Mouse (Mus musculus) intestine, embryonic 14.5 days (tissue): ENCODE results near the gene Eif2b1. TPM values are rescaled to one million over a fixed set of nuclear protein-coding genes. Genes with fewer than 3 reads are reported as not detected.

Experiments
- ATAC-seq: fragments of 200-750 bp; cut with Nextera tagmentation; replicated peaks from 2 replicates; pipeline ENCODE4 v1.8.0; 2017; ENCODE audit warnings: low read depth, moderate number of reproducible peaks, moderate TSS enrichment, moderate library complexity; ENCODE audit not compliant: low FRiP score, low TSS enrichment
- DNase-seq: peaks from one replicate; pipeline ENCODE4 v3.0.0-alpha.2; 2018; ENCODE audit warnings: low spot score
- H3K27ac ChIP-seq: fragments of 300-500 bp; sonication (generic); 2 replicates; pipeline ENCODE4 v1.5.1; 2014; ENCODE audit warnings: low read depth, mild to moderate bottlenecking, control low read depth
- H3K27me3 ChIP-seq: fragments of 300-500 bp; sonication (generic); replicated peaks from 2 replicates; pipeline ENCODE4 v1.6.1; 2014; ENCODE audit warnings: low read length, control low read depth; ENCODE audit not compliant: control insufficient read depth, insufficient read depth
- H3K36me3 ChIP-seq: fragments of 300-500 bp; sonication (generic); 2 replicates; pipeline ENCODE4 v1.6.1; 2014; ENCODE audit warnings: low read length, control low read depth; ENCODE audit not compliant: control insufficient read depth, insufficient read depth
- H3K4me1 ChIP-seq: fragments of 300-500 bp; sonication (generic); replicated peaks from 2 replicates; pipeline ENCODE4 v1.6.1; 2014; ENCODE audit warnings: low read length, control low read depth, mixed read lengths; ENCODE audit not compliant: control insufficient read depth, insufficient read depth
- H3K4me2 ChIP-seq: fragments of 300-500 bp; sonication (generic); 2 replicates; pipeline ENCODE4 v1.6.1; 2014; ENCODE audit warnings: low read length
- H3K4me3 ChIP-seq: fragments of 300-500 bp; sonication (generic); 2 replicates; pipeline ENCODE4 v1.5.1; 2014; ENCODE audit warnings: low read depth, low read length, control low read depth, mixed read lengths
- H3K9ac ChIP-seq: fragments of 300-500 bp; sonication (generic); 2 replicates; pipeline ENCODE4 v1.6.1; 2014; ENCODE audit warnings: mild to moderate bottlenecking, low read length
- H3K9me3 ChIP-seq: fragments of 300-500 bp; sonication (generic); 2 replicates; pipeline ENCODE4 v1.6.1; 2016; ENCODE audit warnings: low read length, control low read depth; ENCODE audit not compliant: control insufficient read depth
- WGBS: fragments of 180-500 bp; shearing (Covaris S2); extraction: QIAGEN DNeasy Blood & Tissue Kit; methylation state at CpG from one replicate; pipeline ENCODE4 v1.1.7; 2014; 5-methylcytosine and 5-hydroxymethylcytosine counted together
- polyA plus RNA-seq: library from polyadenylated mRNA; unstranded; fragments of >200 nt; fragmentation: Nextera tagmentation; extraction: Ambion mirVana; gene quantifications from 2 replicates; pipeline ENCODE4 v1.2.1, GENCODE M21; 2014

Gene Eif2b1
- 99.2 and 99.6 TPM in 2 replicates for polyA plus RNA-seq

- Histone ChIP-seq H3K36me3 (peaks cover 48% of the 10 kb centered on the region), H3K27ac (no peak within 1 kb of the TSS)
Observed at GRCm38 (mm10) chr5:124578633-124579317, at the start of gene Eif2b1, which contains the start of gene Gtf2h3. Eif2b1 (minus strand) TSS chr5:124579131. Gtf2h3 (plus strand) TSS chr5:124579140.

GRCm38 (mm10) chr5:124624291-124624690 lies 45.4 kb upstream of the Eif2b1 start:
- ATAC-seq (no peak), DNase-seq (no peak)
- Histone ChIP-seq H3K36me3 (no peaks in the 10 kb centered on the region), H3K9me3 (no peaks in the 10 kb centered on the region), H3K4me2 (no peak overlapping the region), H3K9ac (no peak overlapping the region), H3K4me1 (peaks cover 6% of the 10 kb centered on the region), H3K4me3 (no peak overlapping the region), H3K27me3 (no peaks in the 10 kb centered on the region), H3K27ac (no peak overlapping the region)
- 90% methylated on average over 9 of the region's 9 CpGs for WGBS

More at GRCm38 (mm10) chr5:124578633-124579317, at the start of gene Eif2b1, which contains the start of gene Gtf2h3:
- H3K9me3 ChIP-seq, result no peaks in the 10 kb centered on the region
- DNase-seq, result peak; percentile 96
- peak within 1 kb of the TSS; percentile 76 for H3K9ac ChIP-seq
- ATAC-seq, result peak; percentile 89
- H3K4me1 ChIP-seq, result peaks cover 14% of the 10 kb centered on the region
- H3K4me2 ChIP-seq, result peak within 1 kb of the TSS; percentile 93
- WGBS, result under 1% methylated on average over 51 of the region's 51 CpGs
- no peaks in the 10 kb centered on the region for H3K27me3 ChIP-seq
- H3K4me3 ChIP-seq, result peak within 1 kb of the TSS; percentile 83

- peaks cover under 1% of the 10 kb centered on the region for H3K4me1 ChIP-seq
- ATAC-seq (no peak), DNase-seq (no peak)
- 88% methylated on average over 15 of the region's 15 CpGs for WGBS
- no peak overlapping the region for H3K27ac ChIP-seq
- H3K36me3 ChIP-seq, result no peaks in the 10 kb centered on the region
- H3K27me3 ChIP-seq, result no peaks in the 10 kb centered on the region
- no peak overlapping the region for H3K4me3 ChIP-seq
- no peaks in the 10 kb centered on the region for H3K9me3 ChIP-seq
- no peak overlapping the region for H3K9ac ChIP-seq
- H3K4me2 ChIP-seq, result no peak overlapping the region
Observed at GRCm38 (mm10) chr5:124622890-124623289, 44.0 kb upstream of the Eif2b1 start.

- Histone ChIP-seq H3K27ac (no peak overlapping the region), H3K4me2 (no peak overlapping the region), H3K27me3 (no peaks in the 10 kb centered on the region), H3K4me3 (no peak overlapping the region), H3K9me3 (no peaks in the 10 kb centered on the region), H3K36me3 (no peaks in the 10 kb centered on the region), H3K4me1 (no peaks in the 10 kb centered on the region), H3K9ac (no peak overlapping the region)
- ATAC-seq (no peak), DNase-seq (no peak)
- 72% methylated on average over 13 of the region's 13 CpGs for WGBS
Observed at GRCm38 (mm10) chr5:124621362-124621761, 42.4 kb upstream of the Eif2b1 start.

DNA sequence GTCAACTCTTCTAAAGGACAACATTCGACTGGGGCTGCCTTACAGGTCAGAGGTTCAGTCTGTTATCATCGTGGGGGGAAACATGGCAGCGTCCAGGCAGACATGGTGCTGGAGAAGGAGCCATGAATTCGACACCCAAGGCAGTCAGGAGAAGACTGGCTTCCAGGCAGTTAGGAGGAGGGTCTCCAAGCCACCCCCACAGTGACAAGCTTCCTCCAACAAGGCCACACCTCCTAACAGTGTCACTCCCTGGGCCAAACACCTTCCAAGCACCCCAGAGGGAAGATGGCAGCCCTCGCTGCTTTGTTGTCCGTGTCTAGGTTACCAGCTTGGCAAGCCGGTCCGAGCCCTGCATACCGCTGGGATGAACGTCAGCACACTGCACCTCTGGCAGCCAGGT lies 39.8 kb upstream of the Eif2b1 start:
- WGBS, result 81% methylated on average over 10 of the region's 10 CpGs
- Histone ChIP-seq H3K27me3 (no peaks in the 10 kb centered on the region), H3K9ac (no peak overlapping the region), H3K4me3 (no peak overlapping the region), H3K27ac (no peak overlapping the region), H3K9me3 (no peaks in the 10 kb centered on the region), H3K36me3 (no peaks in the 10 kb centered on the region; the same call in 1 of the 2 replicates), H3K4me1 (no peaks in the 10 kb centered on the region), H3K4me2 (no peak overlapping the region)
- no peak for ATAC-seq
- DNase-seq, result no peak

DNA sequence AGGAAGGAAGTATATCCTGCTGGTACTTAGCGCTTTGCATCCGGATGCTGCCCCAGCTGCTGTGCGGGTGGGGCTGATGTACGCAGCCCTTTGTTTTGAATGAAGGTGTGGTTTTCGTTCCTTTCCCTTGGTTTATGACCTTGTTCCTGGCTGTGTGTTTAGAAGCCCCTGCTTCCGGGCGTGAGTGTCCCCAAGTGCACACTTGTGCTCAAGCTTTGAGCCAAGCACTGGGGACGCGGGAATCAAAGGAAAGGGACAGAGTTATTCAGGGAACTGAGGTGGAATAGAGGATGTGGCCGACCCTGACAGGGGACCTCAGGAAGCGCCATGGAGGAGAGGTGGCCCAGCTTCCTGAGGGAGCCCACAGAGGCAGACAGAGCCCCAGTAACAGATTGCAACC lies 35.8 kb upstream of the Eif2b1 start:
- no peak for ATAC-seq
- no peak for DNase-seq
- 0 out of 2 replicates have a peak overlapping the region, but pooled peaks have one; percentile 9 for H3K27ac ChIP-seq

GRCm38 (mm10) chr5:124610965-124611364 lies 32.0 kb upstream of the Eif2b1 start:
- ATAC-seq, result no peak
- Histone ChIP-seq H3K4me2 (no peak overlapping the region), H3K9ac (no peak overlapping the region), H3K9me3 (no peaks in the 10 kb centered on the region), H3K4me1 (no peaks in the 10 kb centered on the region), H3K27ac (no peak overlapping the region), H3K36me3 (peaks cover 3% of the 10 kb centered on the region; the same call in 1 of the 2 replicates), H3K4me3 (no peak overlapping the region), H3K27me3 (no peaks in the 10 kb centered on the region)
- WGBS, result 73% methylated on average over 10 of the region's 10 CpGs
- no peak for DNase-seq

More for the DNA sequence above, 35.8 kb upstream of the Eif2b1 start:
- Histone ChIP-seq H3K36me3 (peaks cover 3% of the 10 kb centered on the region; the same call in 1 of the 2 replicates), H3K4me2 (no peak overlapping the region), H3K27me3 (no peaks in the 10 kb centered on the region), H3K9ac (no peak overlapping the region), H3K4me3 (no peak overlapping the region), H3K9me3 (no peaks in the 10 kb centered on the region), H3K4me1 (no peaks in the 10 kb centered on the region)
- WGBS, result 82% methylated on average over 11 of the region's 11 CpGs

DNA sequence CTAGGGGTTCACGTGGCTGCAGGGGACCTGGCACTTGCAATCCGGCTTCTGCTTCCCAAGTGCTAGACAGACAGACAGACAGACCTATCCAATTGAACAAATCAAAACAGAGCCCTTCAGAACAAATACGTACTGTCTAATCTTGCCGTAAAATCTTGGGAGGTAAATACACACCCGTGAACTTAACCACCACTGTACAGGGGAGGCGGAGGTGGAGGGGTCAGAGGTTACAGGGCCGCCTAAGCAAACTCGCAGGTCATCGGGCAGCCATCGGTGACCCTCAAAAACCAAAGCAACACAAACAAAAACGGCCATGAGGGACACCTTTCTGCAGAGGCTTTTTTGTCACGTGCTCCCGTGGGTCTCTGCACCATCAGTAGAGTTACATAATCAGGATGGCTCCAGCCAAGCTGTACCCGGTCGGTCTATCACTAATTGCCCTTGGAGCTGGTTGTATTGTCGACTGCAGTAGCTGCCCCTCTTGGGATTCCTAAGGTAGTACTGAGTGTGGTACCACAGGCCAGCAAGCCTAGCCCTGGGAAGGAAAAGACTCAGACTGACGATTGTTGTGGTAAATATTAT lies 26.2 kb upstream of the Eif2b1 start:
- Histone ChIP-seq H3K9me3 (no peaks in the 10 kb centered on the region), H3K9ac (no peak overlapping the region), H3K27me3 (no peaks in the 10 kb centered on the region), H3K4me1 (no peaks in the 10 kb centered on the region), H3K27ac (no peak overlapping the region), H3K36me3 (0 out of 2 replicates have a peak, but pooled peaks cover 4% of the 10 kb centered on the region), H3K4me2 (no peak overlapping the region), H3K4me3 (no peak overlapping the region)
- 76% methylated on average over 17 of the region's 17 CpGs for WGBS
- no peak for ATAC-seq
- no peak for DNase-seq
